Mouse (Mus musculus) left cerebral cortex, adult 9 months (tissue): Measurements from ENCODE around the gene Fbxw7.

Experiments
- DNase-seq, 2 experiments: peaks; one replicate each; pipeline ENCODE4 v3.0.0; 2022; ENCODE audit warnings: low spot score in 2 of 2

Fbxw7 gene

DNA sequence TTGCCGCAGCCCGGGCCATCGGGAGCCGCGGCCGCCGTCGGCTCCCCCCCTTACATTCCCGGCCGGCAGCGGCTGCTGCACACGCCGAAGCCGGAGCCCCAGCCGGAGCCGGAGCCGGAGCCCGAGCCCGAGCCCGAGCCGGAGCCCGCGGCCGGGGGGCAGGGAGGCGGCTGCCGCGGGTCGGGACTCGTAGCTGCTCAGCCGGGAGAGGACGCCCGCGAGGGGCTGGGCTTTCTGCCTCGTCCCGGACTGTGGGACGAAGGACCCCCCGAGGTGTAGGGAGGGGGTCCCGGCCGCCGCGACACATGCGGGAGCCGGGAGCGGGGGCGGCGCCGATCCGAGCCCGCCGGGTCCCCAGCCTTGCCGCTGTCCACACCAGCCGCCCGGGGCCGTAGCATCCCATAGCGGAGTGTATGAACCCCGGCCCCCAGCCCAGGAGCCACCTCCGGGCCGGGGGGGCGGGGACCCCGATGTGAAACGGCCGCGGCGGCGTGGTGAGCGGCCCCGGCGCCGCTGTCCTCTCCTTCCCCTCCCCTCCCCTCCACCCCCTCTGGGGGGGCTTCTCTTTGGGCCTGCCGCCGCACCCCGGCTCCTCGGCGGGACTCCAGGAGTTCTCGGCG is at the start of gene Fbxw7:
Gene Fbxw7, plus strand, starts transcription at position 507 of the 620 bp plus-strand sequence.
- DNase-seq, result no peak

DNA sequence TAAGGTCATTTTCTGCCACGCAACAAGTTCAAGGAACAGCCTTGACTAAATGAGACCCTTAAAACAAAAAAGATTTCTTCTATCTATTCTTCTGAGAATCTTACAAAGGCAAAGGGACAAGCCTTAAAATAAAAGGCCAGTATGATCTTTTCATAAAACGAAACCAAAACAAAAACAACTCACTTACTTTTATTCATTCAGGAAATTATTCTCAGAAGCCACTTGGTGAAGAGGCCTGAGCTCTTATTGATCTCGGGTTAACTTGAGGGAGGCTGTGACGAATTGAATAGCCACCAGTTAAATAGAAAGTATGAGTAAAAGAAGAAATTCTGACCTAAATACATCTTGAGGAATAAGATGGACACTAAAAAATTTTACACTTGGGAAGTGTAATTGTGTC is 46.1 kb upstream of the Fbxw7 start:
- no peak for DNase-seq

DNA sequence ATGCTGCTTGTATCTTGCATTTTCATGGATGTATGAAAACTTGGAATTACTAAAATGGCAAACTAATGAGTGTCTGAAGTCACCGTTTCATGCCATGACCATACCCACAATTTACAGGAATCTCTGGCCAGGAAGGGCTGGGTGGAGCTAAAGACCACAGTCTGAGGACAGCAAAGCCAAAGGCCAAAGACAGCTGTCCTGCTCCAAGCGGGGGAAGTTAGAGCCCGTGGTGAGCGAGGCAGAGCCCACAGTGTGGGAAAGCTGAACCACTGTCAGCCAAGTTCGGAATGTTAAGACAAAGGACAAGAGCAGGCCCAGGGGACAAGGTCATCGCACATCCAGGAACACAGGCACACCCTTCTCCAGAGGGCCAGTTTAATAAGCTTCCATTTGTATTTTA is 45.7 kb upstream of the Fbxw7 start:
- no peak for DNase-seq

DNA sequence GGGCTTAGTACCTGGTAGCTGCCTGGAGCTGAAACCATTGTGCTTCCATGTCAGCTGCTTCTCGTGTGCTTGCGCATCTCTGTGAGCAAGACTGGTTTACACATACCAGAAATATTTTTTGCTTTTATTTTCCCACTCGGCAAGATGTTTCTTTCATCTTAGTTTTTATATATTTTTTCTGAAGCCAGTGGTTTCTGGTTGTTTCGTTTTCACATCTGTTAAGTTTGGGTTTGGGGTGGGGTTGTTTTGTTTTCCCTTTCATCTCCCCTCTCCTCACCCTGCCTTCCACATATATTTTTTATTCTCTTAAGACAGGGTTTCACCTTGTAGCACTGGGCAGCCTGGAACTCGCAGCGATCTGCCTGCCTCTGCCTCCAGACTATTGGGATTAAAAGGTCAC is 44.5 kb upstream of the Fbxw7 start:
- DNase-seq, result no peak

DNA sequence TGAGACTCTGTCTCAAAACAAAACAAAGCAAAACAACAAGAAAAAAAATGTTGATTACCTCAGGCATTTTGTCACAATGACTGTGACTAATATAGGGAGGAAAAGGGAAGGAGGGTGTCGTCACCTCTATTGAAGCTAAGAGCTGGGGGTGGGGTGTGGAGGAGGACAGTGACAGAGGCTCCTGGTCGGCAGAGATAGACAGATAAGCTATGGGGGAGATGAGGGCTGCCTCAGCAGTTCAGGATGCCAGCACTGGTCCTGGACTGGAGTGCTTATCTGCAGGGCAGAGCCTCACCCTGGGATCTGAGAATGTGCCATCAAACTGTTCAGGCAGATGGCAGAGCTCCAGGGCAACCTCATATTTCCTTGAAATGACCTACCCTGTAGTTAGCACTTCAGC is 43.1 kb upstream of the Fbxw7 start:
- no peak for DNase-seq

DNA sequence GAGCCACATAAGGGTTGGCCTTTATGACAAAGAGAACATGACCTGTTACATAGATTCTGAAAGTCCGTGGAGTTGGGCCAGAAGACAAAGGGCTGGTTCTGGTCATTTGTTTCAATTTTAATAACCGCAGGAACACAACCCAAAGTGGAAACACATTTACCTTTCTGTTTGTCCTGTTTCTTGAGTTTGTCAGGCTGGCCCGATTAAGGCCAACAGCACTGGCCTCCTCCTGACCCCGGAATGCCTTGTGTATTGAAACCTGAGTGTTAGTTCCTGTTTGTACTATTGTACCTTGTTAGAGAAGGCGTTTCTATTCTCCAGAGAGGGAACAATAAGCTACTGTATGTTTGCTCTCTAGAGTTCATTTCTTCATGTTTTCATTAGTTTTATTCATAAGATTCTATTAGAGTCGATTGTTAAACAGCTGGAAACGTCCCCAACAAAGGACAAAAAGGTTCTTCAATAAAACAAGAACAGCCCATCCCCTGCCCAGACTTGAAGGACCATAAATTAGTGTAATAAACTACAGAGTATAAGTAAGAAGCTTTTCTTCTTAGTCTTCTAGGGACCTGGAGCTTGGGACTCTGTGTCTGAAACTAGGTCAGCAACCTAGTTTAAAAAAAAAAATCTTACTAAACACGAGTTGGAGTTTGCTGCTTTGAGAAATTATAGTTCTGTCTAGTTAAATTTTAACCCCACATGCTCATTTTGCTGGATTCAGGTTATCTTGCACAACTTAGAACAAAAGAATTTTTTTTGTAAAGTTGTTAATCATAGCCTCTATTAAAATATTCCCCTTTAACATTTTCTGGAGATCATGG is 40.6 kb upstream of the Fbxw7 start:
- DNase-seq, result no peak

DNA sequence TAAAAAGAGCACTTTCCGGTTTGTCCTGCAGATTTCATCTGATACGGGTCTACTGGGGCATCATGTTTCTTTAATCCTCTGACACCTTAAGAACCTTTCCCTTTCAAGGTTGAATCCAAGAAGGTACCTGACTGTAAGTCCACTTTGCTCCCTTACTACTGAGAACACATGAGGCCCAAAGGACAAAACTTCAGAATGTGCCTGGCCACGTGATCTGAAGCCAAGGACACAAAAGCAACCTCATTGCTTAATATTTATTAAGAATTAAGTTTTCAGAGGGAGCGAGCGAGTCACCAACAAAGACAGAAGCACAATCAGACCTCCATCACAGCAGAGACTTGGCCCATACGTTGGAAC is 40.0 kb upstream of the Fbxw7 start:
- no peak for DNase-seq

DNA sequence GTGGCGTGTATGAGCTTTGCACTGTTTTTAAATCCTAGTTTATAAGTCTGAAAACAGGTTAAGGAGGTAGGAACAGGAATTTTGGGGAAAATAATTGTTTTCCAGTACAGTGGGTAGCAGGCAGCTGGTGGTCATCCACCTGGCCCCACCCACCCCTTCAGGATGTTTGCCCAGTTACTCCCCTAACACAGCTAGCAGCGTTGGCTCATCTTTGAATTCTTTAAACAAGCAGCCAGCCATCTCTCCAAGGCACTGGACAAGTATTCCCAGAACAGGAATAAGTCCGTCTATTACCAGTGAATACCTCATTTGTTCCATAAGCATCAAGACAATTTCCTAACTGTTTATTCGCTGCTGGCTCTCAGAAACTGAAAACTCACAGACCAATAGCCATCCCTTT is 39.5 kb upstream of the Fbxw7 start:
- no peak for DNase-seq

DNA sequence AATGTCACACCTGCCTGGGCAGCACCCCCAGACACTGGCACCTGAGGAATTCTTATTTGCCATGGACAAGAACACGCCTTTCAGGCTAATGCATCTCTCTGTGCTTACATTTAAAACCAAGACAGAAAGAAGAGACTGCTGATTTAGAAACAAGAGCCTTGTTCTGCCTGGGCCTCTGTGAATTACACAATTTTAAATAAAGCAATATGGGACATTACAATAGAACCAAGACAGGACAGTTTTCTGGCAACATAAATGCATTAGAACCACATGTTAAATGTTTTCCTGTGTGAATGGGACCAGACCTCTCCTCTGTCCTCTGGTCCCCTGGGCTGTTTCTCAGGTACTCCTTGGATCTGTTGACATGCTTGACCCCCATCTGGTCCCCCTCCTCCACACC is 39.0 kb upstream of the Fbxw7 start:
- no peak for DNase-seq

DNA sequence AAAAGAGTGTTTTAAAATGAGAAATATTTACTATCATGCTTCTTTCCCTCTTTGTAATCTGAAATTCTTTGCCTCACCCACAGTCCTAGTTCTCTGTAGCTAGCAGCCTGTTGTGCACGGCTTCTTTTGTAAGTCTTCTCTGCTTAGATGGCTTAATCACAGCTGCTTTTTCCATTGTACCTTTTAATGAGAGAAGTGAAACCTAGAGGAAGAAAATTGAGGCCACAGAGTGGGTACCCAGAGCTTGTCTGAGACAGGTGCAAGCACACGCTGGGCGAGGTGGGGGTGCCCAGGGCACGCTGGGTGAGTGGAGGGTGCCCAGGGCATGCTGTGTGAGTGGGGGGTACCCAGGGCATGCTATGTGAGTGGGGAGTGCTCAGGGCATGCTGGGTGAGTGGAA is 27.2 kb upstream of the Fbxw7 start:
- DNase-seq, result no peak

DNA sequence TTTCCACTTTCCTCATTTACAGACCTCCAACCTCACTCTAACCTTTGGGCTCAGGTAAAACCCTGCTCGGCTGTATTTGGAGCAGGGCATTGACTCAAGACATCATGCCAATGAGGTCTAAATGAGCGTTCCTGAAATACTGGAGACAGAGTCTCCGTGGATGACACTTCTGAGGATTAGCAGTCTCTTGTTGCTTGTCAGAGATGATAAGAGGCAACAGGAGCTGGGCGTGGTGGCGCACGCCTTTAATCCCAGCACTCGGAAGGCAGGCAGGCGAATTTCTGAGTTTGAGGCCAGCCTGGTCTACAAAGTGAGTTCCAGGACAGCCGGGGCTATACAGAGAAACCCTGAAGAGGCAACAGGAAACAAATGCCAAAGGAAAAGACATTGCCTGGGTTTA is 11.0 kb upstream of the Fbxw7 start:
- DNase-seq, result no peak

DNA sequence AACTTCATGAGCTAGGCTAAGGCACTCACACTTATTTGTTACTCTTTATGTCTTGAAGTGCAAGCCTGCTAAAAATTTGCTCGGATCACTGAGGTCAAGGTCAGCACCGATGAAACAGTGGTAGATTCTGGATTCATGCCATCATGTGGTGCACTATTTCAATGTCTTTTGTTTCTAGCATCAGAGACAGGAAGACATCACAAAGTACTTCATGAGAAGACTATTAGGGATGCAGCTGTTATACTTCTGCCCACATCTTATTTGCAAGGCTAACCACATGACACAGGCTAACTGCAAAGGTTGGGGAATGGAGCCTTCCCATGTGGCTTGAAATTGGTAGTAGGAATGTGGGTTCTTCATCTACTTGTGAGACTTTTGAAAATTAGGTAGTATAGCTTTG is 8.9 kb upstream of the Fbxw7 start:
- no peak for DNase-seq

DNA sequence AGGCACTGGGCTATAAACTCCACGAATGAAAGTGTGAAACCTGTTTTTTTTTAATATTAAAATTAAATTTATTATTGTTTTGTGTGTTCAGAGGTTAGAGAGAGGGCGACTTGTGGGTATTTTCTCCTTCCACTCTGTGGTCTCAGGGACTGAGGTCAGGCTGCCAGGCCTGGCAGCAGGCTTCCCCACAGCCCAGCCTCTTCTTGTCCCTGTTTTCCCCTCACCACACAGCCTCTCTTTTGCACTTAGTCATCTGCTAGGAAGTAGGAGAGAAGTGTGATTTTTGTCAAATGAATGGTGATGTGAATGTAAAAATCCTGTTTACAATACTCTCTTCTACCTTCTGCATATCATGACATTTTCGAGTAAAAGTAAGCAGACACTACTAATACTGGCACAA is 7.2 kb upstream of the Fbxw7 start:
- no peak for DNase-seq

DNA sequence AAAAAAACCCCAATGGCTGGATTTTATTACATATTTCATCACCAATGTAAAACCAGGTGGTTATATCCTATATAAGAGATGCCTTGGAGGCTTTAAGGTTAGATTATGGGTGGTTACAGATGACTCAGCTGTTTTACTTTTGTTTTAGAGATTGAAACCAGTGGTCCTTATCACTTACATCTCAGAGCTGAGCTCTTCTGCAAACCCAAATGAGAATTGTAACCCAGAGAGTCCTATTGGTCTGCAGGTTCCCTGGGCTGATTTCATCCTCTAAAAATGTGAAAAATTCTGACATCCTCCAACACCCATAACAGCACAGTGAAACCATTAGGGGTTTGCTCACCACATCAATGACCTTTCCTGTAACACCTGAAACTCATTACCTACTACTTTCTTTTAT is 6.2 kb upstream of the Fbxw7 start:
- no peak for DNase-seq

DNA sequence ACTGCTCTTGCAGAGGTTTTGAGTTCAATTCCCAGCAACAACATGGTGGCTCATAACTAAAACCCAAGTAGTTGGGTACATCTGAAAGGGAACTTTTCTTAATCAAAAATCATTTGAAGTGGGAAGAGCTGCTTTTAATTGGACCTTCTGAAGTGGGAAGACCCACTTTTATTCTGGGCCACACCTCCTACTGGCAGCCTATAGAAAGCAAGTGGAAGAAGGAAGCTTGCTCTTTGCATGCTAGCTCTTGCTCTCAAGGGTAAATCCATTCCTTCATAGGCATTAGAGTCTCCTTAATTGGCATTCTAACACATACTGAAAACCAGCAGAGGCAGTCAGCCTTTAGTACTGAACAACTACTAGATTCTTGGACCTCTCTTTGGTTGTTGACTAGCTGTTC is 4.3 kb upstream of the Fbxw7 start:
- DNase-seq, result no peak

DNA sequence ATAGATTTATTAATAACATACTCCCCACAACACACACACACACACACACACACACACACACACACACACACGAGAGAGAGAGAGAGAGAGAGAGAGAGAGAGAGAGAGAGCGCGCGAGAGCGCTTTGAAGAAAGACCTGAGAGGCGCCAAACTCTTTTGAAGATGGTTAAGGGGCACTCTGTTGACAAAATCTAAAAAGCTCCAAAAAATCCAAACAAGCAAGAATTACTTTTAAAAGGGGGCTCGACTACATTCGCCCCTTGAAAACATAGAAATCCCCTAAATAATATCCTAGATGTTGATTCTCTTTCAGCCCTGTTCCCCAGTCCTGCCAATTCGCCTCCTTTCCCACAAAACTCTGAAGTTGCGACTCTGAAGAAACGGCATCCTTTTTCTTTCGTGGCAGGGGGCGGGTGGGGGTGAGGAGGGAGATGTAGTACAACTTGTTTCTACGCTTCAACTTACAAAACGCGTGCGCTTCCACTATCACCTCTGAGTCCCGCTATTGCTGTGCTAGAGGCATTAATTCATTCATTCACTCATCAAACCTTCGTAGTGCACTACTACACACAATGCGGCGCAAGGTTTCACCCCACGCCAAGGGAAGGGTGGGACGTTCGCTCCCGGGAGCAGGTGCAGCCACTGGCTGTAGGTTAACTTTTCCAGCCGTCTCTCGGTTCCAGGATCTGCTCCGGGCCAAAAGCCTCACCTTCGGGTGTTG is 1.5 kb upstream of the Fbxw7 start:
- no peak for DNase-seq

DNA sequence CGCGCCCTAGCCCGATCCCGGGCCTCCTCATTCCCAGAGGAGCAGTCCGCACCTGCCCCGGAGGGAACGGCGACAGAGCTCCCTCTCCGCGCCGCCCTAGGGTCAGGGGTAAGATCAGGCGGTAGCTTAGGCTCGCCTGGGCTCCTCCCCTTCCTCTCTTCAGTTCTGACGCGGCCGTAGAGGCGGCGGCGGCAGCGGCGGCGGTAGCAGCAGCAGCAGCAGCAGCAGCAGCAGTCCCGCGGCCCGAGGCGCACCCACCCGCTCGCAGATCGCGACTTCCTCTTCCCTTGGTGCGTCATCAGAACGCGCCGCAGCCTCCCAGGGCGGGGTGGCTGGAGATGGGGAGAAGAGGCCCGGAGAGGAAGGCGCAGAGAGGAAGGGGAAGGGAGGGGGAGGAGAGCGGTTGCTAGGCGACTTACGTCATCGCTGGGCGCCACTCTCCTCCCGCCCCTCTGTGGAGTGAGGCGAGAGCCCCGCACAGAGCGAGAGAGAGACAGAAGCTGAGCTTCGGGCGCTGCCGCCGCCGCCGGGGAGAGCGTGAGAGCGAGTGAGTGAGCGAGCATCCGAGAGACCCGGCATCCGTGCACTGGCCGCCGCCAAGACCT is 809 bp upstream of the Fbxw7 start:
- peak; percentile 96 to 99 for DNase-seq

DNA sequence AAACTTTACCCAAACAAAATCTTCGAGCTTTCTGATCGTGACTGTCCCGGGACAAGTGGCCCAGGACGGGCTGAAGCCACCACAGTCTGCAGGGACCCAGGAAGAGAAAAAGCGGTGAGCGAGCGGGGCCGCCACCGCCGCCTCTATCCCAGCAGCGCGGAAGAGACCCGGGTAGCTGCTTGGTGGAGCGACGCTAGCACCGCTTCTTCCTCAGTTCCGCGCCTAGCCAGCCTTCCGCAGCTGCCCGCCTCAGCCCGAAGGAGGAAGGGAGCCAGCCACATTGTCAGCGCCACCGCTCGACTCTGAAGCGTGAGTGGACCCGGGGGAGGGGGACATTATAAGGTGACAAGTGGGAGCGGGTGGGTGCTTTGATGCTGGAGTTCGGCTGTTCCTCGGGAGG is 393 bp downstream of the Fbxw7 start:
- DNase-seq, result peak in 1 of 2 experiments; percentile 35

DNA sequence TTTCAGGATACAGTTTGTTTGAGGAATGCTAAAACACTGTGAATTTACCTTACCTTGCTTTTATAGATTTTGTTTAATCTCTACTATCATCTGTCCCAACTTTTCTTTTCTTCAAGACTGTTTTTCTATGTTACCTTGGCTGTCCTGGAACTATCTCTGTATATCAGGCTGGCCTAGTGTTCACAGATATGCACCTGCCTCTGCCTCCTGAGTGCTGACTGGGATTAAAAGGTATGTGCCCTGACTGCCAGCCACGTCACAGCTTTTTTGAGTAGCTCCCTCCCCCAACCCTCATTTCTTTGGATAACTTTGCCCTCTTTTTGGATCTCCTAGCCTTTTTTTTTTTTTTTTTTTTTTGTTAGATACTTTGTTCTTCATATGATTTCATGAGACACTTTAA is 1.9 kb downstream of the Fbxw7 start:
- no peak for DNase-seq

DNA sequence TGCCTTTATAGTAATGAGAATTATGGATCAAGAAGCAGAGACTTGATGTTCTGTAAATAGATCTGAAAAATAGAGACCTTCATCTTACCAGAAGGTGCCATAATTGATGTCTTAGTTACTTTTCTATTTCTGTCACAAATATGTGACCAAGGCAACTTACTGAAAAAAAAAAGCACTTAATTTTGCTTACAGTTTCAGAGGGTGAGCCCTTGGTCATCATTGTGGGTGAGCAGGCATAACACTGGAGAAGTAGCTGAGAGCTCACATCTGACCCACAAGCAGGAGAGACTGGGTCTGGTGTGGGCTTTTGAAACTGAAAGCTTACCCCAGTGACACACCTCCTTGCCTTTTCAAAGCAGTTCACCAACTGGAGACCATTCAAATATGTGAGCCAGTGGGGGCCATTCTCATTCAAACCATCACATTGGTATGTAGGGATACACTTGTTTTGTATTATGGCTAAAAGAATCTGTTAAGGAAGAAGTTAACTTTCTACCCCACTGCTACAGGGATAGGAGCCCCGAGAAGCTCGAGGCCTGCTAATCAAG is 5.7 kb downstream of the Fbxw7 start:
- DNase-seq, result no peak

DNA sequence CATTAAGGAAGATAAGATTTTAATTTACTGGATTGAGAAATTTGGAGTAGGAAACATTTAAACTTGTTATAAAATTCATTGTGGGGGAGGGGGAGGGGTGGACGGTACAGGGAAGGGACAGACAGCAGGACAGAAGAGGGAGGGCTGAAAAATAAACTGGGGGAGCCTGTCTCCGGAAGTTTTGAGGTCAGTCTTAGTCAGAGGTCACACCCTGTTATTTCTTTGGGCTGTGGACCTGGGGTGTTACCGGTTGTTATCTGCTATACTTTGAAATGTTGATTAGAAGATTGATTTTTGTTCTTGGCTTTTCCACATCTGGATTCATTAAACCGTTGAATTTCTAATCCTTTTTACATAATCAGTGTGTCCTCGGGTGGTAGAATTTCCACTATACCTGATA is 10.9 kb downstream of the Fbxw7 start:
- DNase-seq, result no peak

DNA sequence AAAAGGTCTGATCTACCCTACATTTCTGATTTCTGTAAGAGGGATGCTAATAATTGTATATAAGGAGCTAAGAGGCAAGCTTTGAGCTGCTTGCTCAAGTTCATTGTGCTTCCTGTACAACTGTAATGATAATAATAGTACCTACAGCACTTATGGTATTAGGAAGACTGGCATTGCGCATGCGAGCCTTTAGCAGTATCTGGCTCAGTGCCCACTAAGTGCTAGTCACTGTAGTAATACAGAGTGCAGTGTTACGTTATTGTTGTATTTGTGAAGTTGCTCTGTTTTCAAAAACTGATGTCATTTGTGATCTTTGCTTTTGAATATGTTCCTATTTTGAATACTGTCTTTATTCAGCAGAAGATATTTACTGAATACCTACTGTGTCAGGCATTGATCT is 11.3 kb downstream of the Fbxw7 start:
- DNase-seq, result no peak
